Mouse (Mus musculus): ENCODE measurements at regions not wholly inside any gene's neighbourhood (a gene's known extent, or its start where the extent isn't known, plus 50 kb on each side); places are given as distances from the start of the nearest gene placed in this dataset.

GRCm38 (mm10) chr4:55805255-55806051 lies 273.2 kb upstream of the Klf4 start:
- TF ChIP-seq CTCF (IDR thresholded peaks at IDR 0.05; ENCODE audit: low read depth) = no peak
- H3K4me3 ChIP-seq (ENCODE audit: low read length) = no peak overlapping the region
- WGBS = 71% methylated on average over 6 of the region's 6 CpGs
- H3K9me3 ChIP-seq (ENCODE audit: low read length) = no peaks in the 10 kb centered on the region
- no peaks in the 10 kb centered on the region for H3K27me3 ChIP-seq (ENCODE audit: insufficient read depth, low read length)
- H3K4me2 ChIP-seq (ENCODE audit: low read depth, low read length) = no peak overlapping the region
- H3K9ac ChIP-seq (replicated peaks; ENCODE audit: low read length) = no peak overlapping the region
- no peaks in the 10 kb centered on the region for H3K36me3 ChIP-seq (ENCODE audit: insufficient read depth, low read length)
- DNase-seq (ENCODE audit: low spot score) (no peak), ATAC-seq (no peak)
- no peak overlapping the region for H3K27ac ChIP-seq
- peaks cover 3% of the 10 kb centered on the region; the same call in 1 of the 2 replicates for H3K4me1 ChIP-seq (ENCODE audit: insufficient read depth, low read length)

GRCm38 (mm10) chr4:55802101-55802500 lies 269.8 kb upstream of the Klf4 start:
- 73% methylated on average over 4 of the region's 4 CpGs for WGBS
- DNase-seq (ENCODE audit: low spot score) = no peak
- Histone ChIP-seq H3K4me3 (ENCODE audit: low read length) (no peak overlapping the region), H3K27me3 (ENCODE audit: insufficient read depth, low read length) (no peaks in the 10 kb centered on the region), H3K27ac (no peak overlapping the region), H3K36me3 (ENCODE audit: insufficient read depth, low read length) (no peaks in the 10 kb centered on the region), H3K9ac (replicated peaks; ENCODE audit: low read length) (no peak overlapping the region), H3K4me2 (ENCODE audit: low read depth, low read length) (no peak overlapping the region), H3K9me3 (ENCODE audit: low read length) (no peaks in the 10 kb centered on the region), H3K4me1 (ENCODE audit: insufficient read depth, low read length) (peaks cover 3% of the 10 kb centered on the region; the same call in 1 of the 2 replicates)
- no peak for TF ChIP-seq CTCF (IDR thresholded peaks at IDR 0.05; ENCODE audit: low read depth)
- no peak for ATAC-seq

- TF ChIP-seq CTCF (IDR thresholded peaks at IDR 0.05; ENCODE audit: low read depth) = no peak
- ATAC-seq (no peak), DNase-seq (ENCODE audit: low spot score) (no peak)
- Histone ChIP-seq H3K4me1 (ENCODE audit: insufficient read depth, low read length) (peaks cover 3% of the 10 kb centered on the region; the same call in 1 of the 2 replicates), H3K4me3 (ENCODE audit: low read length) (no peak overlapping the region), H3K36me3 (ENCODE audit: insufficient read depth, low read length) (no peaks in the 10 kb centered on the region), H3K27ac (no peak overlapping the region), H3K27me3 (ENCODE audit: insufficient read depth, low read length) (no peaks in the 10 kb centered on the region), H3K4me2 (ENCODE audit: low read depth, low read length) (no peak overlapping the region), H3K9ac (replicated peaks; ENCODE audit: low read length) (no peak overlapping the region), H3K9me3 (ENCODE audit: low read length) (no peaks in the 10 kb centered on the region)
- 86% methylated on average over 6 of the region's 6 CpGs for WGBS
Measured at GRCm38 (mm10) chr4:55798099-55798498, 265.8 kb upstream of the Klf4 start.

GRCm38 (mm10) chr4:55781329-55781847 lies 249.1 kb upstream of the Klf4 start:
- H3K27ac ChIP-seq = no peak overlapping the region
- H3K4me1 ChIP-seq (ENCODE audit: insufficient read depth, low read length) = no peaks in the 10 kb centered on the region
- TF ChIP-seq CTCF (IDR thresholded peaks at IDR 0.05; ENCODE audit: low read depth) = no peak
- H3K9me3 ChIP-seq (ENCODE audit: low read length) = no peaks in the 10 kb centered on the region
- H3K4me3 ChIP-seq (ENCODE audit: low read length) = no peak overlapping the region
- DNase-seq (ENCODE audit: low spot score) (no peak), ATAC-seq (no peak)
- H3K4me2 ChIP-seq (ENCODE audit: low read depth, low read length) = no peak overlapping the region
- H3K9ac ChIP-seq (replicated peaks; ENCODE audit: low read length) = no peak overlapping the region
- no peaks in the 10 kb centered on the region for H3K36me3 ChIP-seq (ENCODE audit: insufficient read depth, low read length)
- H3K27me3 ChIP-seq (ENCODE audit: insufficient read depth, low read length) = no peaks in the 10 kb centered on the region

- TF ChIP-seq CTCF (IDR thresholded peaks at IDR 0.05; ENCODE audit: low read depth) = no peak
Measured at GRCm38 (mm10) chr4:55779581-55779980, 247.3 kb upstream of the Klf4 start.

GRCm38 (mm10) chr4:55775858-55776257 lies 243.6 kb upstream of the Klf4 start:
- DNase-seq (ENCODE audit: low spot score) (no peak), ATAC-seq (no peak)
- Histone ChIP-seq H3K4me1 (ENCODE audit: insufficient read depth, low read length) (no peaks in the 10 kb centered on the region), H3K9ac (replicated peaks; ENCODE audit: low read length) (no peak overlapping the region), H3K27me3 (ENCODE audit: insufficient read depth, low read length) (no peaks in the 10 kb centered on the region), H3K9me3 (ENCODE audit: low read length) (no peaks in the 10 kb centered on the region), H3K4me3 (ENCODE audit: low read length) (no peak overlapping the region), H3K36me3 (ENCODE audit: insufficient read depth, low read length) (no peaks in the 10 kb centered on the region), H3K4me2 (ENCODE audit: low read depth, low read length) (no peak overlapping the region), H3K27ac (no peak overlapping the region)
- 86% methylated on average over 7 of the region's 7 CpGs for WGBS
- TF ChIP-seq CTCF (IDR thresholded peaks at IDR 0.05; ENCODE audit: low read depth) = no peak

More at GRCm38 (mm10) chr4:55779581-55779980, 247.3 kb upstream of the Klf4 start:
- Histone ChIP-seq H3K27me3 (ENCODE audit: insufficient read depth, low read length) (no peaks in the 10 kb centered on the region), H3K27ac (no peak overlapping the region), H3K36me3 (ENCODE audit: insufficient read depth, low read length) (no peaks in the 10 kb centered on the region), H3K9me3 (ENCODE audit: low read length) (no peaks in the 10 kb centered on the region), H3K4me3 (ENCODE audit: low read length) (no peak overlapping the region), H3K9ac (replicated peaks; ENCODE audit: low read length) (no peak overlapping the region), H3K4me1 (ENCODE audit: insufficient read depth, low read length) (no peaks in the 10 kb centered on the region), H3K4me2 (ENCODE audit: low read depth, low read length) (no peak overlapping the region)
- DNase-seq (ENCODE audit: low spot score) (no peak), ATAC-seq (no peak)
- WGBS = 80% methylated on average over 4 of the region's 4 CpGs

- Histone ChIP-seq H3K4me2 (ENCODE audit: low read depth, low read length) (no peak overlapping the region), H3K36me3 (ENCODE audit: insufficient read depth, low read length) (no peaks in the 10 kb centered on the region), H3K27me3 (ENCODE audit: insufficient read depth, low read length) (no peaks in the 10 kb centered on the region), H3K9me3 (ENCODE audit: low read length) (no peaks in the 10 kb centered on the region), H3K9ac (replicated peaks; ENCODE audit: low read length) (no peak overlapping the region), H3K27ac (no peak overlapping the region), H3K4me3 (ENCODE audit: low read length) (no peak overlapping the region), H3K4me1 (ENCODE audit: insufficient read depth, low read length) (no peaks in the 10 kb centered on the region)
- WGBS = 89% methylated on average over 4 of the region's 4 CpGs
- DNase-seq (ENCODE audit: low spot score) = no peak
- ATAC-seq = no peak
- no peak for TF ChIP-seq CTCF (IDR thresholded peaks at IDR 0.05; ENCODE audit: low read depth)
Measured at GRCm38 (mm10) chr4:55774571-55774970, 242.3 kb upstream of the Klf4 start.

All from hindbrain, postnatal 0 days (tissue).